Mouse (Mus musculus): Measurements from ENCODE around the gene Cog5. TPM values are rescaled to one million over a fixed set of nuclear protein-coding genes. Genes with fewer than 3 reads are reported as not detected.
"Not testable (repeated sequence)": the region's sequence is repeated elsewhere in the genome, so short reads cannot be mapped to it uniquely, and the experiment has no call there.

Cog5 gene
- total RNA-seq (2014; fragmentation: Nextera tagmentation) (44.4 and 61.0 TPM in 2 replicates), total RNA-seq (2017) (56.3 and 67.7 TPM in 2 replicates)

DNA sequence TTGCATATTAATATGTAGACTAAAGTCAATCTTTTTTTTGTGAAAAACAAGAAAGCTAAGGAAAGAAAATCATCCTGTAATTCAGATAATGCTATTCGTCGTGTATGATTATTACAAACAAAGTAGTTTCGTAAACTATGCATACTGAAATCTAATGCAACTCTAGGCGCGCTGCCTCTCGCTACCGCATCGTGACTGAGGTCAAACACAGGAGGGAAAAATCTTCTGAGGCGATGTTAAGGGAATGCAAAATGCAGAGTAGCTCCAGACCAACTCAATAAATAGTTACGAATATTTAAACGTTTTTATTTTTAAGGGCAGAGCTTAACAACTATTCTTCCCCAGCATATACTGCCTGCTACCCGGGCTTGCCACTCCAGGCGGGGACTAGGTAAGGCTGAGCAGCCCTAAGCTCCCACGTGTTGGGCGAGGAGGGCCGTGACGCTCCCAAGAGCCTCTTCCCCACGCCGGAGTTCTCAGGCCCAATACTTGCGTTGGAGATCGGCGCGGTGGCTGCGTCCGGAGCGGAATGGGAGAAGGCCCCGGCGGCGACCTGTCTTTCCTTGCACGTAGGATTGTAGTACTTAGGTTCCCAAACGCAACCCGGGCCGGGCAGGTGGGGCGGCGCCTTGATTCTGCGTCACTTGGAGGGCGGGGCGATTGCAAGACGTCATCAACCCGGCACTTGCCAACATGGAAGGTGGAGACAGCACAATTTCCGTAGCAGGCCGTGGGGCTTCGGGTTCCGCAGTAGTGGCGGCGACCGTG, at the start of gene Cog5, which contains the start of gene Dus4l:
Cog5 (plus strand) TSS at position 673 of the 768 bp plus-strand sequence.
Dus4l (minus strand) TSS at position 630 of the 768 bp plus-strand sequence.
- peak; percentile 95 for ATAC-seq (replicated peaks; ENCODE audit: poor library complexity, severe bottlenecking)

DNA sequence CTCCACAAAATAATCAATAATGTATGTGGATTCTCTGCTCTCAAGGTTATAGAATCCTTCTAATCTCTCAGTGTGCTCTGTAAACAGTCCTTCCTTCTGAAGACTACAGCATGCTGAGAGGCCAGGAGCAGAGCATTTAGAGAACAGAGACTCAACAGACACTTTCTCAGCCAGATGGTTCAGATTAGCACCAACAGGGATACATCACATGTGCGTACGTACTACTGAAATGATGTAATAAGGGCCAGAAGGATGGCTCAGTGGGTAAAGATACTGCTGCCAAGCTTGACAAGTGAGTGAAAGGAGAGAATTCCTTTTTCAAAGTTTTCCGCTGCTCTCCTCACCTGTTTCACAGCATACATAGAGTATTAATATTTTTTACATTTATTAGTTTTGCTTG, 49.8 kb upstream of the Cog5 start:
- ATAC-seq (replicated peaks; ENCODE audit: poor library complexity, severe bottlenecking): no peak

DNA sequence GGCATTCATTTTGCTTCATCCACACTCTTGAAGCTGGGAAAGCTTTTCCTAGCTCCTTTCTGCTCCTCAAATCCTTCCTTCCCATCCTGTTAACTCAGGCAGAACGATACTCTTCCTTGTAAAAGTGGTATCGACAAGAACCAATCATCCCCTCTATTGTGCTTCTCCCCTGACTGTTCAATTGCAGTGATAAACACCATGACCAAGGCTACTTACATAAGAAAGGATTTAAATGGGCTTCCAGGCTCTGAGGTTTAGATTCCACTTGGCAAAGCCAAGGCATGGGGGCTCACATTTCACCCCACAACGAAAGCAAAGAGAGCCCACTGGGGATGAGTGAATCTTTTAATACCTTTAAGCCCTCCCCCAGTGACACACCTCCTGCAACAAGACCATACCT, 46.5 kb upstream of the Cog5 start:
- ATAC-seq (replicated peaks; ENCODE audit: poor library complexity, severe bottlenecking): no peak

DNA sequence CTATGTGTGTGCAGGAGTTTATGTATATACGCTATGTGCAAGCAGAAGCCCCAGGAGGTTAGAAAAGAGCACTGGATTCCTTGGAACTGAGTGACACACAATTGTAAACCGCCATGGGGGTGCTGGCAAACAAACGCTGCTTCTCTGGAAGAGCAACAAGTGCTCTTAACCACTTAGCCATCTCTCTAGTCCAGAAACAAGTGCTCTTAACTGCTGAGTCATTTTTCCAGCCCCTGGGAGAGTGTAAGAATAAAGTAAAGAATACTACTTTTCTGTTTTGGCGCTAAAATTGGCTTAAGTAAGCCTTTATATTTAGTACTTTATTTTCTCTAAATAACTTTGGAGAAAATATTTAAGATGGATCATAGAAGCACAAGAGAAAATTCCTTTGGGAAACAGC, 41.3 kb upstream of the Cog5 start:
- ATAC-seq (replicated peaks; ENCODE audit: poor library complexity, severe bottlenecking): no peak

DNA sequence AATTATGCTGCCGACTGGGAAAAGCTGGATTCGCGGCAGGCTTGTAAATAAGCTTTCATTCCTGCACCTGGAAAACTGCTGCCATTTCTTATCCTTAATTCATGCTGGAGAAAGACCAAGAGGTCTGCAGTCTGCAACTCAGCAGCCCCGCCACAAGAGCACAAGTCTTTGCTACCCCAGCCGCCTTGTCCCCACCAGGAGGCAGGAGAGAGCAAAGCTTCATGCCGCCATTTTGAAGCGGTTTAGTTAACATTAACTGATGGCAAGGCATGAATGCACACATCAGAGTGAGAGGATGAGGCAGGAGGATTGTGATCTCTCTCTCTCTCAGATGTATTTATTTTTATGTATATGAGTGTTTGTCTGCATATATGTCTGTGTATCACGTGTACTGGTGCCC, 34.6 kb upstream of the Cog5 start:
- no peak for ATAC-seq (replicated peaks; ENCODE audit: poor library complexity, severe bottlenecking)

DNA sequence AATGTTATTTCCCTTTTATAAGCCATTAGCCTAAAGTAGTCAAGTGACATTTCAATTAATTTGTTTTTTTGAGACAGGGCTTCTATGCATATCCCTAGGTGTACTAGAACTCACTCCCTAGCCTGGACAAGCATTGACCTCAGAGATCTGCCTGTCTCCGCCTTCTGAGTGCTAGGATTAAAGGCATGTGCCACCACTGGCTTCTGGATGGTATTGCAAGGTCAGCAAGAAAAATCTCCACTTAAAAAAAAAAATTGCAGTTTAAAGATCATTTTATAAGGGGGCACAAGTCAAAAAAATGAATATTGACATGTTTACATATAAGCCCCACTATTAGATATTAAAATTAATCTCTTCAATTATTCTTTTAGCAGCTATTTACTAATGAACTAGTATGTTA, 29.7 kb upstream of the Cog5 start:
- no peak for ATAC-seq (replicated peaks; ENCODE audit: poor library complexity, severe bottlenecking)

DNA sequence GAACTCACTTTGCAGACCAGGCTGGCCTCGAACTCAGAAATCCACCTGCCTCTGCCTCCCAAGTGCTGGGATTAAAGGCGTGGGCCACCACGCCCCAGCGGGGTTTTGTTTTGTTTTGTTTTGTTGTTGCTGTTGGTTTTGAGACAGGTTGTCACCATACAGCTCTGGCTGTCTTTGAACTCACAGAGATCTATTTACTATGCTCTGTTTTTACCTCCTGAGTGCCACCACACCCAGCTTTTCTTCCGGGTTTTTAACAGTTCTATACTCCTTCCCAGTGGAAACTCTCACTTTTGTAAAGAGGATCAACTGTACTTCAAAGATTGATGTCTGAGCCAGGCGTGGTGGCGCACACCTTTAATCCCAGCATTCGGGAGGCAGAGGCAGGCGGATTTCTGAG, 26.3 kb upstream of the Cog5 start:
- ATAC-seq (replicated peaks; ENCODE audit: poor library complexity, severe bottlenecking): not testable (repeated sequence)

DNA sequence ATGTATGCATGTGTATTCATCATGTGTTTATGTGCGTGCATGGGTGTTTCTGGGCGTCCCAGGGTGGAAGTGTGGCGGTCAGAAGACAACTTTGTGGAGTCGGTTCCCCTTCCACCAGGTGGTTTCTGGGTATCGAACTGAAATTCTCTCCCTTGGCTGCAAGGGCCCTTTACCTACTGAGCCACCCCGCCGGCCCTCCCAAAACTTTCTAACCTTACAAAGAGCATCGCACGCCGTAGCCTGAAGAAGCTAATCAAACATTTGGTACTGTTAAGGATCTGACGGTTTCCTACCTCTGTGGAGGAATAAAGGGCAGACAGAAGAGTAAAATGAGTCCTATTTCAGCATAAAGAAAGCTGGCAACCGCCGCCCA, 20.7 kb upstream of the Cog5 start:
- ATAC-seq (replicated peaks; ENCODE audit: poor library complexity, severe bottlenecking): peak; percentile 68

DNA sequence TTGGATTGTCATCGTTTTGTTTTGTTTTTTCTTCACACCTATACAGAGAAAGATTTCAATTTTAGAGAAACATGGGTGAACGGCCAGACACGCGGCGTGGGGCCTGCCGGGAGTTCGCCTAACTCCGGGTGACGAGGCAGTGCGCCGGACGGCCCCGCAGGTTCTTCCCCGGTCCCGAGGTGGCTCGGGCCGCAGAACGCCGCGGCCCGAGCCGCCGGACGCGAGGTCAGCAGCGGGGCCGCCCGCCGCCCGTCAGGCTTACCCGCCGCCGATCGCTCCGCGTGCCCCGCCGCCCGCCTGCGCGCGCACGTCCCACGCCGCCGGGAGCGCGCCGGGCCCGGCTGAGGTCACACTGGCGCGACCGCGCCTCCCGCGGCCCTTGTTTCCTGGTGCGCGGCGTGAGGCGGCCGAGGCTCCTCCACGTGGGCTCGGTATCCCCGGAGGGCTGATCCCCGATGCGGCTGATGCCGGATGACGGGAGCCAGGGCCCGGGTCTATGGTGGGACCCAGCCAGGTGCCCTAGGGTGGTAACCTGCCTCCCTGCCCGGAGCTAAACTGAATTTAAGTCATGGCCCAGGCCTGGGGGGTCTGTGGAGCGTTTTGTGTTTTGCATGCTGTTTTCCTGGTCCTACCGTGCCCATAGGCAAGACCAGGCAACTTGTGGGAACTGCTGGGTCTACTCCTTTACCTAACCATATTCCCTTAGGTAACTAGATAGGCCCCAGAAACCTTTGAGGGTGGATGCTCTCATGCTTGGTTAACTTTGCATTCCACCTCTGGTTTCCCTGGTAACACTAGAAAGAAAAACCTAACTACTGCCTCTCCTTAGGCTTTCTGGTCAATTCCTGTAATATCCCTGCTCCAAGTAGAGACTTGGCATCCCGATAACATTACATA, 20.1 kb upstream of the Cog5 start, which contains the start of gene Bcap29:
Bcap29 (minus strand) TSS at position 316 of the 897 bp plus-strand sequence.
- peak; percentile 95 for ATAC-seq (replicated peaks; ENCODE audit: poor library complexity, severe bottlenecking)

DNA sequence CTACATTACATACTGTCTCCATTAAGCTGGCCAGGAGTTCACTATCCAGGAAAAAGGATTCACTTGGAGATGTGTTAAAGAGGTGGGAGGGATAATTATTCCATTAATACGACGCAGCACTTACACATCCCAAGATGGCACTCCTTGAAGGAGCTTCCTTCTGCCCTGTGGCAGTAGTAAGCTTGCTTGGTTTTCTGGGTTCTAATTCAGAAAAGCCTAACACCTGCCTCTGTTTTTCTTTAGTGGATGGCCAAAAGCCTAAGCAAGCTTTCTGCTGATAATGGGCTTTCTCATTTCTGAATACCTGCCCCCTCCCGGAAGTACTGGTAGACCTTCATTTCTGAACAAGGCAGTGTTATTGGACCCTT, 19.4 kb upstream of the Cog5 start:
- ATAC-seq (replicated peaks; ENCODE audit: poor library complexity, severe bottlenecking): no peak

DNA sequence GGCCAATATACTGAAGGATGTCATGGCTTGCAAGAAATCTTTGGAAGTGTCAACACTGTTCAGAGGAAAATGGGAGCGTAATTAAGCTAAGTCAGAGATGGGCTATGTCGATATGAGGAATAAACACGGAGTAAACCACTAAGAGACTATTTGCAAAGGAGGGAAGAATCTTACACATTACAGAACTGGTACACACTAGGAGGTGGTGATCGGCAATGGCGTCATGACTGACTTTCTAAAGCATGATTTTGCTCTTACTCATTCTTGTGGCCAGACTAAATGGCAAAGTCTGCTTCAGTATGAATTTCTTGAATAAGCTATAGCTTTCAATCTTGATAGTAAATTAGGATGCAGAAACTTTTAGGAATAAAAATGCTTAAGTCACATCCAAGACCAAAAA, 1.1 kb upstream of the Cog5 start:
- no peak for ATAC-seq (replicated peaks; ENCODE audit: poor library complexity, severe bottlenecking)

DNA sequence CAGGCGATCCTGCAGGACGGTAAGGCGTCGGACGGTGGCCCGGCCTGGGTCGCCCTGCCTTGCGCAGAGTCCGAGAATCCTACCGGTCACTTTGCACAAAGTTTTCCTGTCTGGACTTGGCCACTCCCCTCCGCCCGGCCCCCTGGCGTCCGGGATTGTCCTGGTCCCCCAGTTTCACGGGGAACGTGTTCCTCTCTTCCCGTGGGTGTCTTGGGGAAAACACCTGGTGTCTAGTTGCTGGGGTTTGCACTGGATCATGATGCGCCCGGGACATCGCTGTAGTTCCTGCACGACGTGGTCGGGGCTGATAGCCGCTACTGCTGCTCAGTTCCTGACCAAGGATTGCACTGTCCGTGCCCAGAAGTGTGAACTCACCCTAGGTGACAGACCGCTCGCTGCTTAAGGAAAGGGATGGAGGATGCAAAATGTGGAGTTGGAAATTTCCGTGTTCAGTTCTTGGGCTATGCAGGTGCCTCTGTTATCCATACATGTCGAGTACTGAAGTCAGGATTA, 352 bp downstream of the Cog5 start:
- ATAC-seq (replicated peaks; ENCODE audit: poor library complexity, severe bottlenecking): peak; percentile 78

DNA sequence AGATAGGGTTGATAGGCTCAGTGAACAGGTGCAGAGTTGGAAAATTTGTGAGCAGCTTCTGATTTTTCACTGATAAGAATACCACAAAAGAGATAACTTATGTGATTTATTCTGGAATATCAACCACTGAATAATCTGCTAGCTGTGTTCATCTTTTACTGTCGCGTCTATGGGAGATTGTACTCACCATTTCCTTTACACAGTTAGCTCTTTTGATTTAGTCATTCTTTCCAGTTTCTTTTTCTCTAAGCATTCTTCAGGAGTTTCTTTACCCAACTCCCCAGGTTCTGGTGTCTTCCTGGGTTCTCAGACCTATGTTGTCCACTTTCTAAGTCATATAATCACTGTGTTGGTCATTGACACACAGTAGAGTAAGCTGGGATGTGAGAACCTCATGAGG, 2.2 kb downstream of the Cog5 start:
- ATAC-seq (replicated peaks; ENCODE audit: poor library complexity, severe bottlenecking): no peak

DNA sequence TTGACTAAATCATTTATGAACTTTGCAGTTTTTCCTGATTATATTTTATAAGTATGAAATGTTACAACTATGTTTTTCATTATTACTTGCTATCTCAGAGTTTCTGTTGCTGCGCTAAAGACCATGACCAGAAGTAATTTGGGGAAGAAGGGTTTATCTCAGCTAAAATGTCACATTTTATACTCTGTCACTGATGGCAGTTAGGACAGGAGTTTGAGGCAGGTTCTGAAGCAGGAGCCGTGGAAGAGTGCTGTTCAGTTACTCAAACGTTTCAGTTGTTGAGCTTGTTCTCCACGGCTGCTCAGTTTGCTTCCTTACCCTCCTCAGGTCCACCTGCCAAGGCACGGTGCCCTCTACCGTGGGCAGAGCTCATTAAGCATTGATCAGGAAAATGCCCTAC, 11.3 kb downstream of the Cog5 start:
- no peak for ATAC-seq (replicated peaks; ENCODE audit: poor library complexity, severe bottlenecking)

DNA sequence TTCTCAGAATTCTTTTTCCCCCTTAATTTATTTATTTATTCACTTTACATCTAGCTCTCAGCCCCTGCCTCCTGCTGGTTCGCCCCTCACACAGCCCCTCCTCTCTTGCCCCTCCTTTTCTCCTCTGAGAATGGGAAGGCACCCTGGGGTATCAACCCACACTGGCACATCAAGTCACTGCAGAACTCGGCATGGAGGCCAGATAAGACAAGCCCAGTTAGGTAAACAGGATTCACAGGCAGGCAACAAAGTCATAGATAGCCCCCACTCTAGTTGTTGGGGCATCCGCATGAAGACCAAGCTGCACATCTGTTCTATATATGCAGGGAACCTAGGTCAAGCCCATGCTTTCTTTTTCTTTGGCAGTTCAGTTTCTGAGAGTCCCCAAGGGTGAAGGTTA, 12.5 kb downstream of the Cog5 start:
- no peak for ATAC-seq (replicated peaks; ENCODE audit: poor library complexity, severe bottlenecking)

DNA sequence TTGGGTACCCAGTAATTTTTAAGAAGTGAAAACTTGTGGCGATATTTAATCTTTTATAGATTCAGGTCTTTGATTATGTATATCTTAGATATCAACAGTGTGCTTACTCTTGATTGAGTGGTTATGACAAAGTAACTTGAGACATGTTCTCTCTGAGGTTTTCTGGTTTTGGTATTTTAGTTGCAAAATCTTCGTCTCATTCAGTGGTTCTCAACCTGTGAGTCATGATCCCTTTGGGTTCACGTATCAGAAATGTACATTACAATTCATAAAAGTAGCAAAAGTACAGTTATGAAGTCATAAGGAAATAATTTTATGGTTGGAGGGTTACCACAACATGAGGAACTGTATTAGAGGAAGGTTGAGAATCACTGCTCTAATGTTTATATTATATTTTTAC, 32.0 kb downstream of the Cog5 start:
- ATAC-seq (replicated peaks; ENCODE audit: poor library complexity, severe bottlenecking): no peak

DNA sequence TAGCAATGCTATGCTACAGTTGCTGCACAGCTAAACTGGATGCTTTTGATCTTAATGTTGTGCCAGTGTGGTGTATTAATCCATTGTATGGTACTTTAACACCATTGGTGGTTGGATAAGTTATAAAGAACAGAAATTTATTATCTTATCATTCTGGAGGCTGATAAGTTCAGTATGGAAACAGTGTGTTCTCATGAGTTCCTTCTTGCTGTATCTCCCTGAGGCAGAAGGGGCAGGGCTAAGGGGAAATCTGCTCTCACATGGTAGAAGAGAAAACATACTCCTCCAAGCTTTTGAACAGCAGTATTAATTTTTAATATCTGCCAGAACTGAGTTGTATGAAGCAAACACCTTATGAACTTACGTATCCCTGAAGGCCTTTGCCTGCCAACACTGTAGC, 38.6 kb downstream of the Cog5 start:
- ATAC-seq (replicated peaks; ENCODE audit: poor library complexity, severe bottlenecking): no peak

DNA sequence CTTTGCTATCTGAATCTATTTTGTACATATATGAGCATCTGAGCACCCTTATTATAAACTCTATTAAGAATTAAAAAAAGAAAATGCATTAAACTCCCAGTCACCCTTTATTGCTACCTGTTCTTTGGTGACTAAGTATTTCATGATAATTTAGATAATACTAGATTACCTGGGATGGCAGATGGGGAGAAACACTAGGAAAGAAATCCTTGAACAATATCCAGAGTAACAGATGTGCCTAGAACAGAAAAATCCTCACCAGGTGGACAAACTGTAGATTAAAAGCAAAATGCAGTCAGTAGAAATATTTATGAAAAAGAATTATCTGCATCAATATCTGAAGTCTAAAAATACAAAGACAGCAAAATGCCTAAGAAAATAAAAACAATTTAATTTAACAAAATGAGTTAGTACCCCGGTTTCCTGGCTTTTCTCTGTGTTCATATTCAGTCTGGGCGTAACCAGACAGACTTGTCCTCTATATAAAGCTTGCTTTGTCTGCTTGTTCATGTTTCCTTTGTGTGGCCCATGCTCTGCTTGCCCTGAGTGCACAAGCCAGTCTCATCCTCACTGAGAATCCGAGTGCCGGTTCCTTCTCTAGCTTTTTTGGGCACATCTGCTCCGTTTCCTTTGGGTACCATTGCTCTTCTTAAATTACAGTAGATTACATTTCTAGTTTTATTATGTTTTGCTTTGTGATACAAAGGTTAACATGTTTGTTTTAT, 46.1 kb downstream of the Cog5 start:
- no peak for ATAC-seq (replicated peaks; ENCODE audit: poor library complexity, severe bottlenecking)

DNA sequence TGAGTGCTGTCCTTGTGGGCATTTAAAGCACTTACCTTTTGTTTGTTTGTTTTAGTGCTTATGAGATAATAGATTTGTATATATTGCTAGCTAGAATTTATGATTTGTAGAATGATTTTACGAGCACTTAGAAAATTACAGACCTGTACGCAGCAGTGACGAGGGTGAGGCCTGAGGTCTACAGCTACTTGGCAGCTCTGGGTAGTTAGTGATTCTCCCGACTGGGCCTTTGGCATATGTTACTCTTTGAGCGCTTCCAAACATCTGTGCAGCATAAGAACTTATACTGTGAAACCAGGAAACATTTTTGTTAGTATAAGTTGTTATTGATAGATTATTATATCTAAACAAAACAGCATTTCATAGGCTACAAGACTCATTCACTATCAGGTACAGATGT, 46.7 kb downstream of the Cog5 start:
- no peak for ATAC-seq (replicated peaks; ENCODE audit: poor library complexity, severe bottlenecking)

DNA sequence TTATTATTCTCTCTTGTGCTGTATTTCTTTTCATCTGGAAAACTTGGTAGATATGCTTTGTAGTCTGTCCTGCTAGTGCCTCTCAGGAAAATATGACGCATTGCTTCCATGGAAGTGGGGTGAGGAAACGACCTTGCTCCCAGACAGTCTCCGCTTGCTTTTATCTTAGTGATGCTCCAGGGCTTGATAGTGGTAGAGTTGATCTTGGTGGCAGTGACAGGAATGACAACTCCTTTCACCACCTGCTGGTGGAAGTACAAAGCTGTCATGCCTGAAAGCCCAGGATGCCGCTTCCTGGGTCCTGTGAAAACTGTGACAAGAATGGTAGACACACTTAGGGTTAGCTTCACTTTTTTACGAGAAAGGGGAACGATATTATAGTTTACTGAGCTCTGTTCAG, 49.2 kb downstream of the Cog5 start:
- no peak for ATAC-seq (replicated peaks; ENCODE audit: poor library complexity, severe bottlenecking)

DNA sequence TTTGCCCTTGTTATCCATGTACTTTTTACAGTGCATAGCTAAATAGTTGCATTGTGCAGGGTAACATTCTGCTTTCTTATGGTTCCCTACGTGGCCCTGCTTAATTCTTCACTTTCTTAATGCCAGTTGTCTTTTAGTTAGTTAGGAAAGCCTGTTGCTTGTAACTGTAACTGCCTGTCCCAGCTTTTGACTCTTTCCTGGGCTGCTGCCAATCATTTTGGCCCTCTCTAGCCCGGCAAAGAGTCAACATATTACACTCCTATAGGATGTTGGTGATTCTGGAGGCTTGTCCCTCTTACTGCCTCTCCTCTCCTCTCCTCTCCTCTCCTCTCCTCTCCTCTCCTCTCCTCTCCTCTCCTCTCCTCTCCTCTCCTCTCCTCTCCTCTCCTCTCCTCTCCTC, 51.5 kb downstream of the Cog5 start:
- ATAC-seq (replicated peaks; ENCODE audit: poor library complexity, severe bottlenecking): no peak

Measured in granulocyte monocyte progenitor cell, adult 5-6 weeks (primary cell).